Mouse (Mus musculus): ENCODE results near the gene Lix1.

- TF ChIP-seq CTCF (IDR thresholded peaks at IDR 0.05; ENCODE audit: low read depth) = no peak
- no peak for TF ChIP-seq EP300 (IDR thresholded peaks at IDR 0.05; ENCODE audit: low read depth)
Measured at GRCm38 (mm10) chr17:17384502-17384901, 18.0 kb upstream of the Lix1 start.

Measured in liver, postnatal 0 days (tissue).